Mouse (Mus musculus) kidney, adult 11 months (tissue): ENCODE measurements around the gene Inpp5a.

Experiments
- DNase-seq: peaks from one replicate; pipeline ENCODE4 v3.0.0; 2022

Gene Inpp5a

GRCm38 (mm10) chr7:139388670-139389212 lies at the start of gene Inpp5a:
TSS of gene Inpp5a (plus strand) at chr7:139389109.
- DNase-seq = peak; percentile 99

GRCm38 (mm10) chr7:139339184-139339583 lies 49.7 kb upstream of the Inpp5a start:
- DNase-seq = no peak

GRCm38 (mm10) chr7:139341020-139341660 lies 47.8 kb upstream of the Inpp5a start:
- no peak for DNase-seq

GRCm38 (mm10) chr7:139342809-139343208 lies 46.1 kb upstream of the Inpp5a start:
- DNase-seq = no peak

- DNase-seq = no peak
These were observed 41.9 kb upstream of the Inpp5a start for GRCm38 (mm10) chr7:139347051-139347450.

GRCm38 (mm10) chr7:139350606-139351005 lies 38.3 kb upstream of the Inpp5a start:
- DNase-seq = no peak

GRCm38 (mm10) chr7:139354370-139355139 lies 34.4 kb upstream of the Inpp5a start:
- DNase-seq = no peak

GRCm38 (mm10) chr7:139357043-139357442 lies 31.9 kb upstream of the Inpp5a start:
- no peak for DNase-seq

GRCm38 (mm10) chr7:139359906-139360305 lies 29.0 kb upstream of the Inpp5a start:
- peak; percentile 46 for DNase-seq

- DNase-seq = no peak
These were observed 27.9 kb upstream of the Inpp5a start for GRCm38 (mm10) chr7:139360890-139361559.

GRCm38 (mm10) chr7:139361799-139362198 lies 27.1 kb upstream of the Inpp5a start:
- DNase-seq = no peak

GRCm38 (mm10) chr7:139362514-139362913 lies 26.4 kb upstream of the Inpp5a start:
- DNase-seq = no peak

- no peak for DNase-seq
These were observed 25.5 kb upstream of the Inpp5a start for GRCm38 (mm10) chr7:139363281-139364004.

GRCm38 (mm10) chr7:139364005-139364557 lies 24.8 kb upstream of the Inpp5a start:
- peak; percentile 91 for DNase-seq

- DNase-seq = no peak
These were observed 23.7 kb upstream of the Inpp5a start for GRCm38 (mm10) chr7:139364936-139365830.

- DNase-seq = no peak
These were observed 22.8 kb upstream of the Inpp5a start for GRCm38 (mm10) chr7:139366131-139366530.

GRCm38 (mm10) chr7:139366549-139366948 lies 22.4 kb upstream of the Inpp5a start:
- peak; percentile 71 for DNase-seq

- DNase-seq = no peak
These were observed 20.7 kb upstream of the Inpp5a start for GRCm38 (mm10) chr7:139368218-139368617.

GRCm38 (mm10) chr7:139368722-139369380 lies 20.1 kb upstream of the Inpp5a start:
- peak; percentile 88 for DNase-seq

GRCm38 (mm10) chr7:139369501-139370088 lies 19.3 kb upstream of the Inpp5a start:
- DNase-seq = peak; percentile 62
